Mouse (Mus musculus) olfactory bulb, adult 2 months (tissue): ENCODE results near the gene Zglp1.

Source experiments
- CTCF ChIP-seq: fragments of 200-500 bp; IDR thresholded peaks from 2 replicates; pipeline ENCODE4 v1.5.1; 2012; ENCODE audit warnings: low read depth, mild to moderate bottlenecking, low read length, moderate library complexity; ENCODE audit not compliant: insufficient read depth
- POLR2A ChIP-seq: fragments of 200-500 bp; IDR thresholded peaks from 2 replicates; pipeline ENCODE4 v1.6.1; 2012; ENCODE audit warnings: mild to moderate bottlenecking, low read depth, low read length, moderate library complexity; ENCODE audit not compliant: insufficient read depth

- TF ChIP-seq POLR2A (no peak), CTCF (no peak)
These were observed 26.5 kb upstream of the Zglp1 start for GRCm38 (mm10) chr9:21093423-21093822.
